Mouse (Mus musculus) left cerebral cortex, postnatal 10 days (tissue): ENCODE data around the gene Usp37. TPM values are rescaled to one million over a fixed set of nuclear protein-coding genes. Genes with fewer than 3 reads are reported as not detected.
"Not testable (repeated sequence)": the region's sequence is repeated elsewhere in the genome, so short reads cannot be mapped to it uniquely, and the experiment has no call there.

ENCODE experiments used
- DNase-seq, 2 experiments: peaks; one replicate each; pipeline ENCODE4 v3.0.0; 2021 to 2022; ENCODE audit warnings: low spot score in 2 of 2, mixed read lengths in 1 of 2; ENCODE audit errors: extremely low spot score in 1 of 2
- intact Hi-C: fragments of 180-260 bp; cut with DNase I; formaldehyde crosslinking; loops from one replicate; pipeline ENCODE4 v1.15.1; 2025
- total RNA-seq, 2 experiments: library from RNA; stranded (reverse); gene quantifications; 2 replicates each; pipeline ENCODE4 v1.2.3; 2021

The Usp37 gene
- total RNA-seq, 2 experiments from 2014 or later = 24.6 to 25.4 TPM

DNA sequence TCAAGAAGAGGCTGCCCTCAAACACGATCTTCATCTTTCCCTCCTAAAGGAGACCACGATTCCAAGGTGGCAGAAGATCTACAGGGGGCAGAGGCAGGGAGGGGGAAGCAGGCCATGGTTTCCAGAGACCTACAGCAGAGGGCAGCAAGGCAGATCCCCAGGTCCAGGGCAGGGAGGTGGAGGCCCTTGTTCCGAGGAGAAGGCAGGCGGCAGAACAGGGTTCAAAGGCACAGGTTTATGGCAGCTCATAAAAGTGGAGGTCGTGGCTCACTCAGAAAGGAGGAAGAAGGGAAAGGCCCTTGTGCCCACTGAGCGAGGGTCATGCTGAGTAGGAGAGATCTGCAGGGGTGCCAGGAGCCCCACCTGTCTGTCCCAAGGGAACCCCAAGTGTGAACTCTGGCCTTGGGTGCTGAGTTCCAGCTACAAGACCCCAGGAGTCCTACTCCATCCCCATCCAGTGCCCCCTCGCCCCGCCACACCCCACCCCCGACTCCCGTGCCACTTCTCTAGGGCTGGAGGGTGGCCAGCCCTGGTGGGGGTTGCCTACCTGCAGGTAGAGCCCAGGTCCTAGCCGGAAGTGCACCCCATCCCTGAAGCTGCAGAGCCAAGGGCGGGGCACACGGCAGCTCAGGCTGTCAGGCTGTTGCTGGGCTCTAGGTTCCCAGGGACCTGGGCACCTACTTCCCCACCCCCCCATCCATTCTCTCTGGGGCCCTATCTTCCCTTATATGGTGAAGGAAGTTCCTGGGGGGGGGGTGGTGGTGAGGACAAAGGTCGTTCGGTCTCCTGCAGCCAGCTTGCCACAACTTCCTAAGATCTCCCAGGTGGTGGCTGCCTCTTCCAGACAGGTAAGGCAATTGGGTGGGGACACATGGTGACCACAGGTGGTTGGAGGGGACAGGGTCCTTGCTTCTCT is 135.2 kb downstream of the Usp37 start, which contains the start of gene Vil1:
TSS of gene Vil1 (plus strand) at position 788 of the 916 bp plus-strand sequence.
- DNase-seq = no peak
- intact Hi-C loops = no loop called here

DNA sequence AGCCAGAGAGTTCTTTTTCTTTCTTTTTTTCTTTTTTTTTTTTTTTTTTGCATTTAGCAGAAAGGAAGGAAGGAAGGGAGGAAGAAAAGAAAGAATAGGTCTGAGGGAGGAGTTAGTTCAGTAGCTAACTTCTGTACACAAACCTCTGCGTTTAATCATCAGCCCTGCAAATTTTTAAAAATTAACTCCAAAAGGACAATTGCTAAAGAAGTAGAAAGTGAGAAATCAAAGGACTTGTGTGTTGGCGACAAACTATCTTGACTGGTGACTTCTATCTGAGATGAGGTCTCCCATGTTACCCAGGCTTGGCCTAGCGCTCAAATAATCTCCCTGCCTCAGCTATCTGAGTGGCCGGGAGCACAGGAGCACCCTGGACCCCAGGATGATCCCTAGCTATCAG is 139.9 kb downstream of the Usp37 start:
- DNase-seq = no peak
- intact Hi-C loops = no loop called here

DNA sequence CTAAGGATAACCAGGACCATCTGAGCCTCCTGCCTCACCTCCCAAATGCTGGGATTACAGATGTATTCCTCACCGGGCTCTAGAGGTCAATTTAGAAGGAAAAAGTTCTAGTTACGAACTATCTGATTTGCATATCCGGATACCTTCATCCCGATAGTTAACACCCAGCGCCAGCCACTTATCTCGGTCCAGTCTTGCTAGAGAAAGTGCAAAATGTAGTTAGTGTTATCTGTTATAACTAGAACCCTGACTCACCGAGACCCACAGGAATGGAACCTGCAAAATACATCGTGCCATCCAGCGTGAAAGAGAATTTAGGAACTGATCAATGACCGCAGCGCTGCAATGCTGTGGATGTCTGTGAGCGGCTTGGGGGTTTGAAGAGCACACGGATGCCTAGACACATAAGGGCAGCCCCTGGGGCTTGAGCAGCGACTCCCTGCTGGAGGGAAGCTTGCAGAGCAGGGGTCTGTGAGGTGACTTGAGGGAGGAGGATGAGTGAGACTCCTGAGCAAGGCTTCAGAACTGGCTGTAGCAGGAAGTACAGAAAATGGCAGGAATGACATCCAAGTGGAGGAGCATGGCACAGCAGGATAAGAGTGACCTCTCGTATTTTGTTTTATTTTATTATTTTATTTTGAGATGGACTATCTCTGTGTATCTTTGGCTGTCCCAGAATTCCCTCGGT is 142.9 kb downstream of the Usp37 start:
- intact Hi-C loops = no loop called here
- no peak for DNase-seq

DNA sequence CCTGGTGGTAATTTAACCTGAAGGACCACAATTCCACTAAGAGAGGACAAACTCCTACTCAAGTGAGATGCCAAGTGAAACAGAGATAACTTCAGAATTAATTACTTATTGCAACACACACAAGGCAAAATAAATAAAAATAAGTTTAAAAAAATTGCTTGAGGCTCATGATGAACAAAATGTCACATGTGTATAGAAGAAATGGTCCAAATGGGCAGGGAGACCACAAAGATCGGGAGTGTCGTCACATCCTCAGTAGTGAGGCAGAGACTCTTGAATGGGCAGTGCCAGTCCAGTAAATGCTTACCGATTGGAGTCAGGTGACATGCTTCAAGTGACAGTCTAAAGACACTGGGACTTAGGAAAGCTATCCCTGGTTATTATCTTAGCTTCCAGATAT is 143.6 kb downstream of the Usp37 start:
- intact Hi-C loops = no loop called here

DNA sequence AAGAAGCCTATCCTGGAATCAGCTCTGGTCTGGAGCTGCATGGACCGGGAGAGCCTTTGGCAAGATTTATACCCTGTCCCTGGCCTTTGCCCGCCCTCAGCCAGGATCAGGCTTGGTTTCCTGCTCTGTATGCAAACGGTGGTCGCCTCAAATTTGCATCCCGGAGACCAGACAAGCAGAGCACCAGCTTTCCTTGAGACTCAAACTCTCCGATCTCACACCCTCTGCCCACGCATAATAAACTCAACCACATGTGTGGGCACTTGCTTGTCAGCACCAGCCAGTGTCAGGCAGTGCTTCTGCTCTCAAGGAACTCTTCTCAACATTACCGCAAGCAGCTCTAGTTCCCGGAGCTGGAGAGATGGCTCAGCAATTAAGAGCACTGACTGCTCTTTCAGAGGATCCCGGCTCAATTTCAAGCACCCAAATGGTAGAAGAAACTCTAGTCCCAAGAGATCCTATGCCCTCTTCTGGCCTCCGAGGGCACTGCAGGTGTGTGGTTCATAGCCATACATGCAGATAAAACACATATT is 146.1 kb downstream of the Usp37 start:
- intact Hi-C loops = no loop called here
- DNase-seq = peak; percentile 36 to 70

More for the DNA sequence above, 143.6 kb downstream of the Usp37 start:
- DNase-seq = no peak

DNA sequence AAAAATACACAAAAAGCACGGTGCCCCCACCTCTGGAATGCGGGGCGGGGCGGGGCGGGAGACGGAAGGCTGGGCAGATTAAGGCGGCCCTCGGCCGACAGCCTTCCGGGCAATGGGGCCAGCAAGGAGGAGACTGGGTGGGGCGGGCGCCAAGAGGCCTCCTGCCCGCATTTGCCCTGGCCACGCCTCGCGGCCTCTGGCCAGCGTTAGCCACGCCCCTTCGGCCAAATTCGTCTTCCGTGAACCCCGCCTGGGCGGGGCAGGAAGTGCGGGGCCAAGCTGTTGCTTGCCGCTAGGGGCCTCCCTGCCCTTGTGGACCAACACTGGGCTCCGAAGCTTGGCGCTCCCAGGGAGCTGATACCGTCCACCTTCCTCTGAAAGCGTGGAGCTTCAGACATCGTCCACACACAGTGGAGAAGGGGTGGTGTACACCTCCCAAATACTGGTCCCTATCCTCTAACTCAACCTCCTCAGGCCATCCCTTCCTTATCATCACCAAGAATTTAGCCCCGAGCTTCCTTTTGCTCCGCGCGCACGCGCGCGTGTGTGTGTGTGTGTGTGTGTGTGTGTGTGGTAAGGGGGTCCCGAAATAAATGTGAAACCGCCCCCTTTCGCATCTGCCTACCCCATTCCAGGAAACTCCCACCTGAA is 146.7 kb downstream of the Usp37 start:
- intact Hi-C loops = no loop called here
- peak; percentile 85 to 98 for DNase-seq

DNA sequence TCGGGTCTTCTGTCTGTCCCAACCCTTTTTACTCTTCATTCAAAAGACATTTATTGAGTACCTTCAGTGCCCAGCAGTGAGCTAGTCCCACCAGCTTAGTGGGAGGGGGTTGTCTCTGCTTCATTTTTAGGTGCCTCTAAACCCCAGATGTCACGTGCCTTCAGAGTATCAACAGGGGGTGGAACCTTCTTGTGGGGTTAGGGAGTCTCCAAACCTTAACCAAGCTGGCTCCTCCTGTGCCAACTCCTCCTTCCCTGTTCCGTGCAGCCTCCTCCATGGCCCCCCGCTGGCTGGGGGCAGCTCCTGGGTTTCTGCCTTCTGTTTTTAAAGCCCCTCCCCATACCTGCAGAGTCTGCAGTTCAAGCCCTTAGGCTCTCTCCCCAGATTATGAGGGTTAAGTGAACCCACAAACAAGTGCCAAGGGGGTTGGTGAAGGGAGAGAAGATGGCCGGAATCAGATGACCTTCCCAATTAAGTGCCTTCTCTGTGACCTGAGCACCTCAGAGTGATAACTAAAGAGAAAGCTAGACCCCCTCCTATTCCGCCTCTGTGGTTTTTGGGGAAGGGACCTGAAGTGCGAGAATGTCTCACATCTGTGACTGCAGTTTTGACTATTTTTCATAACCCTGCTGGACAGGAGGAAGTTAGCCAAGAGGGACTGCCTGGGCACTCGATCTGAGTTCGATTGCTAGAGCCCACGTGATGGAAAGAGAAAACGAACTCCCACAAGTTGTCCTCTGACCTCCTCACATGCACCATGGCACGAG is 147.4 kb downstream of the Usp37 start:
- intact Hi-C loops, DNase-seq: not testable (repeated sequence)

DNA sequence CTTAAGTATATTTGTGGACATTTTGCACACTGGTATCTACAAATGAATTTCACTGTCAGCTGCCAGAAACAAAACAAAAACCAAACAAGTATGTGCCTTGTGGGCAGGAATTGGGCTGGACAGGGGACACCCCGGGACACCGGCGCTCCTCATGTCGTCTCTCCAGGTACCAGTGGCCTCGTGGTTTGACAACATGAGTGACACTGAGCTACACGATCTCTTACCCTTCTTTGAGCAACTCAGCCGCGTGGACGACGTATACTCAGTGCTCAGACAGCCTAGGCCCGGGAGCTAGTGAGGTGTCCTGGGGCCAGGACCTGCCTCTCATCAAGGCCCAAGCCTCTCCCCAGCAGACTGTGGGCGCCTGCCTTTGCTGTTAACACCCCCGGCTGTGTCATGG is 148.8 kb downstream of the Usp37 start:
- intact Hi-C loops = no loop called here
- no peak for DNase-seq

DNA sequence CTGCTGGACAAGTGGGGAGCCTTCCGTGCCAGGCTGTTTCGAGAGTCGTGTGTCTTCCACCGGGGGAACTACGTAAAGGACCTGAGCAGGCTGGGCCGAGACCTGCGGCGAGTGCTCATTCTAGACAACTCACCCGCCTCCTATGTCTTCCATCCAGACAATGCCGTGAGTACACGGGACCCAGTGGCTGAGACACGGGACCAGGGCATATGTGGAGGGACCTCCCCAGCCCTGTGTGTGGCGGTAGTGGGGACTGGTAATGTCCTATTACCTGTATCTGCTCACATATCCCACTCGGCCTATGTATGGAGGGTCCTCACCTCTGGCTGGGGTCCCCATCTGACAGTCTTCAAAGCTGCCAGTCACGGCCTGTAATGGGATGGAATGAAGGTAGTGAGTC is 149.2 kb downstream of the Usp37 start:
- intact Hi-C loops = no loop called here
- no peak for DNase-seq

DNA sequence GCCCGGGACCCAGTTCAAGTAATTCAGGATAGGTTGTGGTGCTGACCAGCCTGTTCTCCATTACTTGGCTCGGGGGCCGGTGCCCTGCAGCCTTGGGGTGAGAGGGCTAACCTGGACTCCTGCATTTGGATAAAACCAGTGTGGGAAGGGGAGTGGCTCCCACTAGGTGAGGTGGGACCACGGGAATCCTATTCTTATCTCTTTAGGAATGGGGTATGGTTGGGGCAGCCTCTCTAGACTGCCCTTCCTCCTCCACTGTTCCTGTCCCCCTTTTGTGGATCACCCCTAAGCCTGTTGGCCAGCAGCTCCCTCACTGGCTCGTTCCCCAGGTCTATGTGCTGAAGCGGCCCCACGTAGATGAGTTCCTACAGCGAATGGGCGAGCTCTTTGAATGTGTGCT is 149.8 kb downstream of the Usp37 start:
- intact Hi-C loops = no loop called here

DNA sequence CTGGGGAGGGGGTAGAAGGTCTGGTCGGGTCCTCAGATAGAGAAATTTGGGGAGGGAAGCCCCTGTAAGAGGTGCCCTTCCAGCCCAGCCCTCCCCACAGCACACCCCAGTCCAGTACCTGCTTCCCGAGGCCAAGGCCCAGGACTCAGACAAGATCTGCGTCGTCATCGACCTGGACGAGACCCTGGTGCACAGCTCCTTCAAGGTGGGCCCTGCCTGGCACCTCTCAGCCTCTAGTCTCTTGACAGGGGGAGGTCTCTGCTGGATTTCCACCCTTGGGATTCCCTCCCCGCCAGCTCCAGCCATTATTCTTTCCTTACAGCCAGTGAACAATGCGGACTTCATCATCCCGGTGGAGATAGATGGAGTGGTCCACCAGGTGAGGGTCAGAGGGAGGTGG is 150.4 kb downstream of the Usp37 start:
- no peak for DNase-seq
- intact Hi-C loops = loop anchor here (2.0 kb wide), 1 partner anchor 59 kb away; no protein-coding TSS in a partner anchor

More for the DNA sequence above, 149.8 kb downstream of the Usp37 start:
- no peak for DNase-seq

DNA sequence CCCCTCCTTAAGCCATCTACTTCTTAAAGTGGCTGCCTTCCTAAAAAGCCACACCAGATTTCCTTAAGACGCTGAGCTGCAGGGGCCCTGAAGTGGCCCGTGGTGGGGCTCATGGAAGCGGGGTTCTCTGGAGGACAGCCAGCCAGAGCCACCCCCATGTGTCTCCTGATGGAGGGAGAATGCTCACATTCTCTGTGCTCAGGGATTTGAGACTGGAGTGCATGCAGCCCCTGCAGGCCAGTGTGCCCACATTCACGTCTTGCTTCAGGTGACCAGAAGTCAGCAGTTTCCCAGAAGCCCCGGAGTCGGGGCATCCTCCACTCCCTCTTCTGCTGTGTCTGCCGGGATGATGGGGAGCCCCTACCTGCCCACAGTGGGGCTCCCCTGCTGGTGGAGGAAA is 151.1 kb downstream of the Usp37 start:
- intact Hi-C loops = loop anchor here (2.0 kb wide), 1 partner anchor 60 kb away; no protein-coding TSS in a partner anchor
- no peak for DNase-seq

DNA sequence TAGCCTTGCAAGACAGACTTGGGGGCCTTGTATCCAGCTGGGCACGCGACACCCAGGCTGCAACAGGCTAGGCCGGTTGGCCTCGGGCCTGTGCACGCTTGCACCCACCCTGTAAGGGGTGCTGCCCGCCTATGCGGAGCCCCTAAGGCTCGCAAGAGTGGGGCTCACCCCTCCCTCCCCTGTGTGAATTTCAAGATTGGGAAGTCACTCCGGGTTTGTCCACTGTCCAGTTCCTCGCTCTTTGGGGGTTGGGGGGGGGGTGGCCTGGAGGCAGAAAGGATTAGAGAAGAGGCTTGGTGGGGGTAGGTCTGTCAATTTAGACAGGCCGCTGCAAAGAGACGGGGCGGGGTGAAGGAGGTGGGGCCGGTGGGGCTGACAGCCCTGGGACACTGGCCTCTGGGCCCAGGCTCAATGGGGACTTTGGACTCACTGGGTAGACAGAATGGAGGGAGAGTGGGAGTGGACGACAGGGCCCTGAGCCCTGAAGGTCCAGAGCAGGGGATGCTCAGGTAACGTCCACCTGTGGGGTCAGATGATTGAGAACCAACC is 151.6 kb downstream of the Usp37 start:
- no peak for DNase-seq

DNA sequence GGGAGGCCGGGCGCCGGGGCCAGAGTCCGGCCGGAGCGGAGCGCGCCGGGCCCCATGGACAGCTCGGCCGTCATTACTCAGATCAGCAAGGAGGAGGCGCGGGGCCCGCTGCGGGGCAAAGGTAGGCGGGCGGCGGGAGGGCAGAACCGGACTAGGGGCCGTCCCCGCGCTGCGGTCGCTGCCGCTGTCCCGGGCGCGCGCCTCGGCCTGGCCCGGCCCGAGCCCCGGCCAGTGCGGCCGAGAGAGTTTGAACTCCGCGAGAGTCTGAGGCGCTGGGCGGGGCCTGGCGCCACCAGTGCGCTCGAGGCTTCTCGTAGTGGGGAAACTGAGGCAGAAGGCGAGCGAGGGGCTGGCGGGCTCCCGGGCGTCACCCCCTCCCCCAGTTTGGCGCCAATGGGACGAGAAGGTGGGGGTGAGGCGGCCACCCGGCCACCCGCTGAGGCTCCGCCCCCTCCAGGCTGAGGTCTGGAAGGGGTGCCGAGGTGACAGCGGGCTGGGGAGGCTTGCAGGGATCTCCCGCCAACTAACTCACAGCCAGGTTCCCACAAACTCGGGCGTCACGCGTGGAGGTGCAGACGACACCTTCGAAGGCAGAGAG is 152.1 kb downstream of the Usp37 start:
- intact Hi-C loops = loop anchor here (2.0 kb wide), 1 partner anchor 61 kb away; no protein-coding TSS in a partner anchor
- DNase-seq = peak in 1 of 2 experiments; percentile 86

More for the DNA sequence above, 151.6 kb downstream of the Usp37 start:
- intact Hi-C loops = loop anchor here (2.0 kb wide), 1 partner anchor 60 kb away; no protein-coding TSS in a partner anchor

DNA sequence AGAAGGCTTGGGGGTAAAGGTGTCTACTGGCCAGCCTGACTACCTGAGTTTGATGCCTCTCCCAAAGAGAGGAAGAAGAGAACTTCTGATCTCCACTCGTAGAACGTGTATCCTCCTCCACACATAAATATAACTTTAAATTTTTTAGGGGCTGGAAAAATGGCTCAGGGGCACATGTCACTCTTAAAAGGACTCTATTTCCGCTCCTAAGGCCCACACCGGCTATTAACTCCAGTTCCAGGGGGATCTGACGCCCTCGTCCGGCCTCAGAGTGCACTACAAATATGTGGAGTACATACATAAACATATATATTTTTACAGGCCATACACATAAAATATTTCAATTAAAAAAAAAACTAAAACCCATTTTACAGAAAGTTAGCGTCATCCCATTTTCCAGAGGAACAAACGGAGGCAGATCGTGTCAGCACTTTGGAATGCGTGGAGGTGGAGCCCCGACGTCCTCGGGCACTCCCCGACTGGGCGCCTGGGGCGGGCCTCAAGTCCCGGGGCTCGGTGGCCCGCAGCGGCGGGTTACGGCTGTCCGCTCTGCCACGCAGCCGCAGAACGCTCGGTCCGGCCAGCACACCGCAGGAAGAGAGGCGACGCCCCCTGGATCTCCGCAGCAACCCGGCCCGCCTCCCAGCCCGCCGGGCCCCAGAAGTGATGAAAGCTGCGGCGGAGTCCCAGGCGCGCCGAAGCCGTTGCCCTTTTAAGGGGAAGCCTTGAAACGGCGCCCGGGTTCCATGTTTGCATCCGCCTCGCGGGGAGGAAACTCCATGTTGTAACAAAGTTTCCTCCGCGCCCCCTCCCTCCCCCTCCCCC is 152.9 kb downstream of the Usp37 start, which contains the start of gene Ctdsp1:
TSS of gene Ctdsp1 (plus strand) at position 586 of the 825 bp plus-strand sequence.
- intact Hi-C loops = no loop called here
- DNase-seq = peak; percentile 92 to 99

DNA sequence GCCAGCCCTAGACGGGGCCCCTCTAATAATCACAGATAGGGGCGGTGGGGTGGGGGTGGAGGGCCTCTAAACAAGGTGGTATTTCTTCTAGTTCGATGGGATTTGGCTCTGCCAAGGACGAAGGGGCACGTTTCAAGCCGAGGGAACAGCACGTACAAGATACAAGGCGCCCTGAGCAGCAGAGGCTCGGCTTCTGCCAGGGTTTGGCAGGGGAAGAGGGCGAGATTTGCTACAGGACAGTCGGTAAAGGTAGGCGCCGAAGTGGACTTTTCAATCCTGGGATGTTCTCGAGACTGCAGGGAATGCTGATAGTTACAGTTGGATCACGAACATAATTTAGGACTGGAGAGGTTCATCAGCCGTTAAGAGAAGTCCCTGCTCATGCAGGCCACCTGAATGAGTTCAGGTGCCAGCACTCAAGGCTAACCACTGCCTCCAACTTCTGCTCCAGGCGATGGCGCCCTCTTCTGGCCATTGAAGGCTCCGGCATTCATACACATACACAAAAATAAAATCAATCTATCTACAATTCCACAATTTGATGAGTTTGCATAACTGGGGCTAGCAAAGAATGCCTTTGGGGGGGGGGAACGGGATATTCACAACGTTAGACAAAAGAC is 153.7 kb downstream of the Usp37 start:
- intact Hi-C loops = no loop called here
- DNase-seq = peak in 1 of 2 experiments; percentile 62
